Mouse (Mus musculus) small intestine, adult 2 months (tissue): ENCODE results near the gene Acox1.

Source experiments
- CTCF ChIP-seq: fragments of 200-500 bp; IDR thresholded peaks from 2 replicates; pipeline ENCODE4 v1.5.1; 2012; ENCODE audit warnings: low read depth, mild to moderate bottlenecking, control low read depth, inconsistent platforms, low read length, moderate library complexity, mixed read lengths; ENCODE audit not compliant: insufficient replicate concordance, insufficient read length; ENCODE audit errors: extremely low read depth
- POLR2A ChIP-seq: fragments of 200-500 bp; IDR thresholded peaks from 2 replicates; pipeline ENCODE4 v1.6.1; 2012; ENCODE audit warnings: low read depth, mild to moderate bottlenecking, control low read depth, inconsistent platforms, low read length, moderate library complexity

DNA sequence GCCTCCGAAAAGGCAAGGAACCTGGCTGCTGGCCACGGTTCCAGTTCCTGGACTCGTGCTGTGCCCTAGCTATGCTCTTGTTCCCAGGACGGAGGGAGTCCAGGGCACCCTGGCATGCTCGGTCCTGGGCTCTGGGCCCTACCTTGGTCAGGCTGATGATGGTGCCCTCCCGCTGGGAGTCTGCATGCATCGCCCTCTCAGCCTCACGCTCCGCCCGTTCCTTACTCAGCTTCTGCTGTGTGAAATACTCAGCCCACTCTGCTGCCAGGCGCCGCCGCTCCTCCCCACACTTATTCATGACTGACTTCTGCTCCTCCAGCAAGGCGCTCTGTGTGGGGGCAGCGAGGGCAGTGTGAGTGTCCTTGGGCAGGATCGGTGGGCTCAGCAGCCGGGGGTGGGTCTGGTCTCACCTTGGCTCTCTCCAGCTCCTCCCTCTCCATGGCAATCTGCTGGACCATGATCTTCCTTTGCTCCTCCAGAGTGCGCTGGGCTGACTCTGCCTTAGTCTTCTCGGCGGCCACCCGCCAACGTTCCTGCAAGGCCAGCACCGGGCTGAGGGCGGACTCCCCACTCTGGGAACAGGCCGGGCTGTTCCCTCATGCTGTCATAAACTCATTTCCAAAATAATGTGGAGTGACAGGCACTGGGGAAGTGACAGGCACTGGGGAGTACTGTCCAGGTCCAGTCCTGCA, 52.4 kb downstream of the Acox1 start:
- TF ChIP-seq CTCF (no peak), POLR2A (no peak)
